Mouse (Mus musculus) forebrain, embryonic 13.5 days (tissue): ENCODE data around the gene Taar5. TPM values are rescaled to one million over a fixed set of nuclear protein-coding genes. Genes with fewer than 3 reads are reported as not detected.

Experiments used
- polyA plus RNA-seq: library from polyadenylated mRNA; unstranded; fragments of >200 nt; fragmentation: Nextera tagmentation; extraction: Ambion mirVana; gene quantifications from 2 replicates; pipeline ENCODE4 v1.2.1, GENCODE M21; 2015

Taar5 gene
- polyA plus RNA-seq, 1 experiment from 2014 or later = not detected

Other genes with a start within 250 kb of the Taar5 start
- gene Rps12, start 183.4 kb upstream of the Taar5 start, polyA plus RNA-seq = 142 and 148 TPM in 2 replicates
- 15.9 and 16.7 TPM in 2 replicates for gene Slc18b1, start 173.7 kb upstream of the Taar5 start, polyA plus RNA-seq
- gene Vnn3, start 119.2 kb upstream of the Taar5 start, polyA plus RNA-seq = not detected in 2 replicates
- gene Vnn1, start 76.0 kb upstream of the Taar5 start, polyA plus RNA-seq = 0.14 TPM in 1 of 2 replicates, not detected in the other
- gene Taar1, start 50.4 kb upstream of the Taar5 start, polyA plus RNA-seq = not detected in 2 replicates
- not detected in 2 replicates for gene Taar2, start 32.1 kb upstream of the Taar5 start, polyA plus RNA-seq
- not detected in 2 replicates for gene Taar3, start 21.1 kb upstream of the Taar5 start, polyA plus RNA-seq
- not detected in 2 replicates for gene Taar4, start 10.2 kb upstream of the Taar5 start, polyA plus RNA-seq
- not detected in 2 replicates for gene Taar6, start 14.9 kb downstream of the Taar5 start, polyA plus RNA-seq
- not detected in 2 replicates for gene Taar7a, start 22.8 kb downstream of the Taar5 start, polyA plus RNA-seq
- gene Taar7b, start 29.2 kb downstream of the Taar5 start, polyA plus RNA-seq = not detected in 2 replicates
- not detected in 2 replicates for gene Taar7d, start 56.5 kb downstream of the Taar5 start, polyA plus RNA-seq
- not detected in 2 replicates for gene Taar7e, start 66.9 kb downstream of the Taar5 start, polyA plus RNA-seq
- not detected in 2 replicates for gene Taar7f, start 78.8 kb downstream of the Taar5 start, polyA plus RNA-seq
- gene Taar8a, start 105.8 kb downstream of the Taar5 start, polyA plus RNA-seq = not detected in 2 replicates
- gene Taar8b, start 121.6 kb downstream of the Taar5 start, polyA plus RNA-seq = not detected in 2 replicates
- gene Taar8c, start 131.2 kb downstream of the Taar5 start, polyA plus RNA-seq = not detected in 2 replicates
- gene Taar9, start 138.8 kb downstream of the Taar5 start, polyA plus RNA-seq = not detected in 2 replicates
- 179 TPM in 2 replicates for gene Stx7, start 178.6 kb downstream of the Taar5 start, polyA plus RNA-seq